Mouse (Mus musculus) bone marrow macrophage, adult 2 months (primary cell): ENCODE measurements at regions not wholly inside any gene's neighbourhood (a gene's known extent, or its start where the extent isn't known, plus 50 kb on each side); places are given as distances from the start of the nearest gene placed in this dataset.

Experiments used
- CTCF ChIP-seq: IDR thresholded peaks from 2 replicates; pipeline ENCODE4 v1.5.1; 2012; ENCODE audit warnings: low read depth, mild to moderate bottlenecking, low read length, moderate library complexity
- POLR2A ChIP-seq: IDR thresholded peaks from 2 replicates; pipeline ENCODE4 v1.6.1; 2012; ENCODE audit warnings: mild to moderate bottlenecking, low read depth, low read length, borderline replicate concordance

DNA sequence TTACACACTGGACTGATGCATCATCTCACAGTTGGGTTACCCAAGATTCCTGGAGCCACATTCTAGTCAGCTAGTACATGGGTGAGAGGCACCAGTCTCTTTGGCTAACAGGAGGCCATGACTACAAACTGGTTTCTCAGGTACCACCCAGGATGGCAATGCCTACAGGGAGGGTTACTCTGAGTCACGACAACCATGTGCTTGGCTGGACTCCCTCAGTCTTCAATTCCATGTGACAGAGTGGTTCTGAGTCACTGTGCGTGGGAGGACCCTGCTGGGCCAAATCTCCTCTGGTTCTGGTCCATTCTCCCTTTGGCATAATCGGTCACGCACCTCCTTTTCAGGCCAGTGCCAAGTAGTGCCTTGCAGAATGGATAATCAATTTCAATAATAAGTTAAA lies 482.5 kb downstream of the Tbc1d22a start:
- TF ChIP-seq POLR2A: no peak
- TF ChIP-seq CTCF: no peak
